Mouse (Mus musculus): ENCODE data around the gene Foxp4.

Foxp4 gene

DNA sequence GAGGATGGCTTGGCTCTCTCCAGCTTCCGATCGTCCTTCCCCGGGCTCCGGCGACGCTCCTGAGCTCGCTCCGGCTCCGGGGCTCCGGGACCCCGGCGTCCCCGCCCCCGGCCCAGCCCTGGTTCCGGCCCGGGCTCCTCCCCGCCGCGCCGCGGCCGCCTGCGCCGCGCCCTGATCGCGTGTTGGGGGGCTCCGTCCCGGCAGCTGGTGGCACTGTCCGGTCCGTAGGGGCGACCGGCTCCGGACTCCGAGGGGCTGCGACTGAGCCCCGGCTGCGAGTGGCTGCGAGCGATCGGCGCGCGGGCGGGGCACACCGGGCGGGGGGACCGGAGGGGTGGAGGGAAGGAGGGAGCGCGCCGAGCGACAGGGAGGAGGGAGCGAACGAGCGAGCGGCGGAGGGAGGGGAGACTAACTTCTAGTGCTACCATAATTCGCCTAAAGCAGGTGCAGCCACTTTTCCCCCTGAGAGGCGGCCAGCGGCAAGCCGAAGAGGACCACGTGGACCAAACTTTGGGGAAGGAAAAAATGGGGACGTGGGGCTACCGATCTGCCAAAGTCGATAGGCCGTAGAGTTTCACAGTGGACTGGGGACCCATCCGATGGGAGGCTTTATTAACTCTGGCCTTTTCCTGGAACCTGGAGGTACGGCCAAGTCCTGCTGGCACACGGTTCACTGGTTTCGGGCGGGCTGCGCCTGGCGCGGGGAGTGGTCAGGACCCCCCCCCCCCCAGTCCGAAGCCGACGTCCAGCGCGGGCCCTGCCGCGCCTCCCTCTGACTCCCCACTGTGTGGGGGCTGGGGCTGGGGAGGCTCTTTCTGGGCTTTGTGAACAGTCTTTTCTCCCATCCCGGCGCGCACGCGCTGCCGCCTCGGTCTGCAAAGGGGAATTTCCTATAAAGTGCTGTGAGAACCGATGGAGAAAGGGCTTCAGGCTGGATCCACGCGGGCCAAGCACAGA is at the start of gene Foxp4:
TSS of gene Foxp4 (minus strand) at position 263 of the 957 bp plus-strand sequence.
- DNase-seq, result peak; percentile 91

DNA sequence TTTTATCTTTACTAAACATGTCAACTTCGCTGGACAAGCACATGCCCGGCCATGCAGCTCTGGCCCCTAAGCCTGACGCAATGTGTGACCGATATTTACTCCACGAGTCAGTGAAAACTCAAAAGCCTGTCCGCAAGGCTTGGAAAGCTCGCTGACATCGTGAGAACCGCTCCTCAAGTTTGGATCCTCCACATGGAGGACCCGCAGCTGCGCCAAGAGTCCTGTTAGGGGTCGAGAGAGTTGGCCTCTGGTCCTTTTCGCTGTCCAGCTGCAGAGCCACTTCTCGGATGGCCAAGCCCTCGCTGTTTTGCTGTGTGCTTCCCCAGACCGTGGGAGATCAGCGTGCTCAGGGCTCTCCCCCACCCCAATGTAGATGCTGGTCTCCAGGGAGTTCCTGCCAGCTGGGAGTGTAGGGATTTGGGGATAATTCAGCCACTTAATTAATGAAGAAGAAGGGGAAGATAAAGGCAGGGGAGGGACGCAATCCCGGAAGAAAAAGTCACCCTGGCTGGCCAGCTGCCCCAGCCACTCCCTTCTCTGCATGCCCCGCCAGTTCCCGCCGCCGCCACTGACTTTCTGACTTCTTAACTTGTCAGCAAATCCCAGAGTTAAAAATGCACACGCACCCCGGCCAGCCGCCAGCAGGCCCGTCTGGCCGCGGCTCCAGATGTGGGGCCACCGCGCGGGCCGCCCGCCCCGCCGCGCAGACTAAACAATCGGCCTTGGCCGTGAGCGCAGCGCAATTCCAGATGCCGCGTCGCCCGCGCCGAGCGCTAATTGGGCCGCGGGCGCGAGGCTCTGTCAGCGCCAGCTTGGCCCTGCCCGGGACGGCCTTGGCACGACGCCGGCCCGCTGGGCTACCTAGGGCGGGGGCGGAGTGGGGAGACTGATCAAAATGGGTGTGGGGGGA is 49.4 kb upstream of the Foxp4 start:
- no peak for DNase-seq

GRCm38 (mm10) chr17:47965885-47966505 is 41.5 kb upstream of the Foxp4 start:
- DNase-seq, result no peak

DNA sequence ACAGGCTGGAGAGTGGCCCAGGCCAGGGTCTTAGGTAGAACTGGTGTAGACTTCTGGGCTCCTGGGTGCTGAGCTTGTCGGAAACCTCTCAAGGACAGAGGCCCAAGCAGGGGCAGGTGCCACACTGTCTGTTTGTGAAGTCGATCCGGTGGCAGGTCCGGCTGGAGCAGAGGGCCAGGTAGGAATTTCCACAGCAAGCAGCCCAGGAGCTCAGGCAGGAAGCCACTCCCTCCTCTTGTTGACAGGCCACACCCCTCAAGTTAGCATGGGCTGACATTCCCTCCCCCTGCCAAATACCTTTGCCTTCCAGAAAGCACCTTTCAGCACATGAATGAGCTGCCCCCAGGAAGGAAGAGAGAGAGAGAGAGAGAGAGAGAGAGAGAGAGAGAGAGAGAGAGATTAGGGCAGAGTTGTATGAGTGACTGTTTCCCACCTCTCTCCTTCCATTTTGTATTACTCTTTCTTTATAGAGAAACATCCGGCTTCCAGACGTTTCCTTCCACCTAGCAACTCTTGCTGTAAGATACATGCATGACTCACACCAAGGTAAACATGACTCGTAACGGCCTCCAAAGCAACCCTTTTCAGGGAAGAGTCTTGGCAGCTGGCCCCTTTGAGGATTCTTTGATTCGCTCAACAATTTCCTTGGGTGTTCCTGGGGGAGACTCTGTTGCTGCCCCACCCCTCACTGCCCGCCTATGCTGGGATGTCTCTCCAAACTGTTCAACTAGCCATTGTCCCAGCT is 33.8 kb upstream of the Foxp4 start:
- no peak for DNase-seq

- peak; percentile 20 for DNase-seq
Measured at GRCm38 (mm10) chr17:47956486-47956885, 32.0 kb upstream of the Foxp4 start.

GRCm38 (mm10) chr17:47955054-47955741 is 30.8 kb upstream of the Foxp4 start:
- no peak for DNase-seq

DNA sequence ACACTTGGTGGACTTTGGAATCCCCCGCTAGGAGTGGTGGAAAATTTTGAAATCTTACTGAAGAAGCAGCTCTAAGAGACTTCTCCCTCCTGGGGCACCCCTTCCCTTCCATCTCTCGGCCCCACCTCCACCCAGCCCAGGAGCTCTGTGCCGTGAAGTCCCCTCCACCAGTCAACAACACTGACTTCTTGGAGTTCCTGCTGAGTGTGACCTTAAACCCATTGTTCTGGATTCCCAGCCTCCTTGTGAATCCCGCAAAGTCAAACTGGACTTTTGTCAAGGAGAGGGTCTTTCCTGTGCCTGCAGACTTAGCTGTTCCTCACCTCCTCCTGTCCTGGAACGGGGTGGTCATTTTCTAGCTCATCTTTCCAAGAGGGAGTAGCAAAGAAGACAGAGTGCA is 28.8 kb upstream of the Foxp4 start:
- DNase-seq, result no peak

DNA sequence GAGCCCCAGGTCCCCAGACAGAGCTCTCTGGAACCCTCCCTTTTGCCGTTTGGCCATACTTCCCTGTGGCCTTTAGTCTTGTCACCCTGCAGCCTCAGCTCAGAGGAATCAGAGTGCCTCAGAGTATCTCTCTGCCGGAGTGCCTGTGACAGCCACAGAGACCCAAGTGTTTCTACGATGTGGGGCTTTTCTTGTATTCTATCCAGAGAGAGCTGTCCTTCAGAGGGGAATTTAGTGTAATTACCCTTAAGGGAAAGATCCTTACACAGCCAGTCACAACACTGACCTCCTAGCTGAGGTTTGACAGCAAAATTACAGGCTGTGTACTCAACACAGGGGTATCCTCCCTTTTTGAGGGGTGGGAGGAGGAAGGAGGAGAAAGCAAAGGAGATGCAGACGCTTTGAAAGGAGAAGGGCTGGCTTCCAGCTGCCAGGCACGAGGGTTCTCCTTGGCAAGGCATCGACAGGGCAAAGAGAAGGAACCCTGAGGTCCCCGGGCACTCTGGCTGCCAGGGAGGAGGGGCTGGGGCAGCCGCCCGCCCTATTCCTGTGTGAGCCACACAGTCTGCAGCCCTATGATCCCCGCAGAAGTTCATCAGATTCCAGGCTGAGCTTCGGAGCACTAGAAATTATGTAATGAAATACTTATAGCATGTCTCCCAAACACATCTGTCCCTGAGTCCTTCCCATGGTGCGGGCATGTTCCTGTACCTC is 28.1 kb upstream of the Foxp4 start:
- DNase-seq, result no peak

DNA sequence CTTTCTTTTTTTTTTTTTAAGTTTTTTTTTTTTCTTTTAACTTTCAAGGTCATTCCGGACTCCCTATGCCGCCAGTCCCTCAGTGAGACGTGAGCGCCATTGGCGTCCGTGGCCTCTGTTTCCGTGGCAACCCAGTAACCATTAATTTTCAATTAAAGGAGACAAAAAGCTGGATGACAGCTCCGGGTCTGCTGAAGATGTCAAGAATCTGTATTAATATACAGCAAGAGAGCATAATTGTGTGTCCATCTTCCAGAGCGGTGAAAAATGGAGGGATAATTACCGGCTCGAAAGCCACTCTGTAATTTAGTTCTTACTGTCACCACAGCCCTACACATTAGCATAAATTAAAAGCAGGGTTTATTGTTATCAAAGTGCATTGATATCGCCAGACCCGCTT is 27.0 kb upstream of the Foxp4 start:
- DNase-seq, result no peak

DNA sequence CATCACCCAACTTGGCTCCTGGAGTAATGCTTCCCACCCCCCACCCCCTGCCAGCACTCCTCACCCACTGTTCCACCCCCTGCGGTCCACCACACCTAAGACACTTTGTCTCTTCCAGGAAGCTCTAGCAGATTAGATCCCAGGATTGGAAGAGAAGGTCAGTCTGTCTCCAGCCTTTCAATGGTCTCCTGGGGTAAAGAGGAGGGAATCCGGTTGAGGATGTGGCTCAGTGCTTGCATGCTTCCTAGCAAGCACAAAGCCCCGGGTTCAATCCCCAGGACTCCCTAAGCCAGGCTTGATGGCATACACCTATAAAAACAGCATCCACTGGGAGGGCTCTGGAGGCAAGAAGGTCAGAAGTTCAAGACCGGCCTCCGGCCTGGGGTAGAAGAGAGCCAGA is 26.4 kb upstream of the Foxp4 start:
- no peak for DNase-seq

GRCm38 (mm10) chr17:47949441-47949840 is 25.0 kb upstream of the Foxp4 start:
- DNase-seq, result no peak

DNA sequence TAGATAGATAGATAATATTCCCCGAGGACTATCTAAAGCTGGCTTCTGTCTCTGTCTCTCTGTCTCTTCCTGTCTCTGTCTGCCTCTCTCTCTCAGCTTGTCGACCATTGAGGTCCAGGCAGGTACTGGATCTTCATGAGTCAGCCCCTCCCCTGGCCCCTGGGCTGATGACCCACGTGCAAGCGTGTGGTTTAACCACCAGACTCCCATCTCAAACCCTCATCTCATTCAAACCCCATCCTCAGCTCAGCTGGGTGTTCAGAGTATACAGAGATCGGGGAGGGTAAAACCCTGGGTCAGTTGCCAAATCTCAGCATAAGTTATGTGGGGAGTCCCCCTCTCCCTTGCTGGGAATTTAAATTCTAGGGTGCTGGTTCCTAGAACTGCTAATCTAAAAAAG is 24.3 kb upstream of the Foxp4 start:
- DNase-seq, result no peak

DNA sequence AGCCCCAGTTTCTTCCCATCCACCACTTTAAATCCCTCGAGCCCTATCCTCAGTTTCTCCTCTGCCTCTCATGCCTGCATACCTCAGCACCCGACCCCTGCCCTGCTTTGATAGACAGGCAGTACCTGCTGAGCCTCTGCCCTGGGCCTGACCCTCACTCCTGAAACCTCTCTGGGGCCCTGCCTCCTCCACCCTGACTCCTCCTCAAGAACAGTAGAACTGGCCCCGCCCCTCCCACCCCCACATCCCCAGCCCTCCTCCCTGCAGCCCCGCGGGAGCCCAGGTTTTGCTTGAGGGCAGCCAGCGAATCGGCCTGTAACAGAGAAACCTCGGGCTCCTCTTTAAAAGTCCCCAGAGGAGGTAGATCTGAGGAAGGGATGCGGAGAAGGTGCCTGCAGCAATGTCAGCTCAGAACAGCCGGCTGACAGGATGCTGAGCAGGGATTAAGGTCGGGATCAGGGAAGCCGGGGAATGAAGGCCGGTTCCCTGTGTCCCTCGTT is 22.5 kb upstream of the Foxp4 start:
- DNase-seq, result peak; percentile 25

DNA sequence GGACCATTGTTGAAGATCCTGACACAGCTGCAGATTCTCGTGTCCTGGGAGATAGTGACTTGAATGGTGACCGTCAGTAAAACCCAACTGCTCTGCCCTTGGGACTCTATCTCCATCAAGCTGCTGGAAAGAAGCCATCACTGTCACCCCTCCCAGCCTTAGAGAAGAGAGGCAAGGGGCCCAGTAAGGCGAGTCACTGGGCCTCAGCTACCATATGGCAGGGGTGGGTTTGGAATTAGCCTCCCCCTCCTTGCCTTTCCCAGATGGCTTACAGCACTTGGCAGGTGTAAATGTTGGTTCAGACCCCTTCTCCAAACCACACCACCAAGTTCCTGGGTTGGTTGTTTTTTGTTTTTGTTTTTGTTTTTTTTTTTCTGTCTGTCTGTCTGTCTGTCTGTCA is 21.7 kb upstream of the Foxp4 start:
- no peak for DNase-seq

- DNase-seq, result no peak
Measured at GRCm38 (mm10) chr17:47943103-47943870, 18.8 kb upstream of the Foxp4 start.

GRCm38 (mm10) chr17:47942008-47942407 is 17.6 kb upstream of the Foxp4 start:
- DNase-seq, result no peak

DNA sequence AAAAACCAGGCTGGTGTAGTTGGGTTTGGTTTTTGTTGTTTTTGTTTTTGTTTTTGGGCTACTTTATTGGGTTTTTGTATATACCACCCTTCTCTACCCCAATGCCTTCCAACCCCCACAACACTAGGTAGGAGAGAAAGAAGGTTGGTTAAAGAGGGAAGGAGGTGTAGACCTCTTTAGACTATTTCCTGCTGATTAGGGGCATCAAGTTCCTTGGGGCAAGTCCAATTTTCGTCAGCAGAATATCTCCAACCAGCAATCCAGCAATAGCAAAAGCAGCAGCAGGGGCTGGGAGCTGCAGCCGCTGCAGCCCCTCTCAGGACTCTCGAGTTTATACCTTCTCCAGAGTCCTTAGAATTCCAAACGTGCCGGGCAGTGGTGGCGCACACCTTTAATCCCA is 14.4 kb upstream of the Foxp4 start:
- DNase-seq, result no peak

DNA sequence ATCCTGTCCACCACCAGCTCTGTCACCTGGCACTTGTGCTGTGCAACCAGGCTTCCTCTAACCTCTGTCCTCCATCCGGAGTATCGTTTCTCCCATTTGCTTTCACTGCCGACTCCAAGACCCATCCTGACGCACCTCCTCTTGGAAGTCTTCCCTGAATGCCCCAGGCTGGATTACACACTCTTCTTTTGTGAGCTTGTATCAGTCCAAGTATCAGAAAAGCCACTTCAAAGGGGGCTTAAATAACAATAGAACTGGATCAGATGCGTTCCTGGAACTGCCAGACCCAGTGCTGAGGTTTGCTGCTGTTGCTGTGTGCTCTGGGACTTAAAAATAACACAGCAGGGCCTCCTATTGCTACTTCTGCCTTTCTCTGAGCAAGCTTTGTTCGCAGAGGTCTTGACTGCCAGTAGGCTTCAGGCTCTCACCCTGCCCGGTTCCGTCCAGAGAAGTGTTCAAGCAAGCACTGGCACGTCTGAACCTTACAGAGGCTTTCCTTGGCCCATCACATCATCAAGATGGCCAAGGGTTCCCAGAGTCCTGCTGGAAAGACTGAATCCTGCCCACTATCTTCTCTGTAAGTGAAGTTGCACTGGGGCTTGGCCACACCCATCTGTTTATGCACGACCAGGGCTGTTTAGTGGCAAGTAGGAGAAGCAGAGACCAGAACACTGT is 13.6 kb upstream of the Foxp4 start:
- DNase-seq, result no peak

DNA sequence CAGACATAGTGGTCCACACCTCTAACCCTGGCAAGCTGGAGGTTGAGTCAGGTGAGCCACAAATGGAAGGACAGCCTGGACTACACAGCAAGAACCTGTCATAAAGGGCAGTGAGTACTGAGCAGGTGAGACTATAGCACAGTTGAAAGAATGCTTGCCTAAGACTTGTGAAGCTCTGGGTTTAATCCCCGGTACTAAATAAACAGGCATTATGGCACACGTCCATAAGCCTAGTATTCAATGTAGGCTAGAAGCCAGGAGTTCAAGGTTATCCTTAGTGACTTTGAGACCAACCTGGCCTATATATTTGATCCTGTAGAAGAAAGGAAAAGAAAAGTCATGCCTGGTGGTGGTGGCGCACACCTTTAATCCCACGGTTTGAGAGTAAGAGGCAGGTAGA is 12.1 kb upstream of the Foxp4 start:
- DNase-seq, result no peak

- no peak for DNase-seq
Measured at GRCm38 (mm10) chr17:47929431-47929830, 5.0 kb upstream of the Foxp4 start.
